Mouse (Mus musculus): ENCODE measurements around the gene Gpr4.

The Gpr4 gene

DNA sequence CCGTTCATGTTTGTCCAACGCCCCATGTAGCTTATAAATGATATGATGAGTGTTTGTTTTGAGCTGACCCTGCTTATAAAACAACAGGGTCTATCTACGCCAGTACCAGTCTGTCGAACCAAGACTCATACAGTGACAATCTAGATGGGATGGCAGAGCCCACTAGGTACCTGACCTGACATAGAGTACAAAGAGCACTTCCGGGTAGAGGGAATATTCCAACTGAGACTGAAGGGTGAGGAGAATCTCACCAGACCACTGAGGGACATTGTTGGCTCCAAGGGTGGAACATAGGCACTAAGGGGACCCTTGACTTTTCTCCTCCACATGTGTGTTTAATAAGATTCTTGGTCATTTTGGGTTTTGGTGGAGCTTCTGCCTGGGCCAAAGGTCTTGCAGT is 17.1 kb downstream of the Gpr4 start:
- no peak for DNase-seq

DNA sequence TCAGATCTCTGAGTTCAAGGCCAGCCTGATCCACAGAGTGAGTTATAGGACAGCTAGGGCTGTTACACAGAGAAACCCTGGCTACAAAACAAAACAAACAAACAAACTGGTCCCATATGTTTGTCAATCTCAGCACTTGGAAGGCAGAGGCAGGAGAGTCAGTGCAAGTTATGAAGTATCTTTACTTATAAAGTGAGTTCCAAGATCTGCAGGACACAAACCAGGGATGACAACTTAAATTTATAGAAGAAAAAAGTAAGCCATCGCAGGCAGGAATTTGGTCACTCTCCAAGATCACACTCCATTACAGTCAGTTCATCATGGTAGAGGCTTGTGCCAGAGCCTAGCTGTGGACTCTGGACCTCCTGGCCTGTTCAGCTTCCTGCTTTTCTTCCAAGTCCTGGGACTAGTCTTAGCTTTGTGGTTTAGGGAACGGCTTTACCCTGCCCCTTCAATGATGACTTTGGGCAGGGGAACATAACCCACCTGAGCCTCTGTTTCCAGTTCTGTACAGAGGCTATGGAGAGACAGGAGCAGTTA is 17.8 kb downstream of the Gpr4 start:
- no peak for DNase-seq

DNA sequence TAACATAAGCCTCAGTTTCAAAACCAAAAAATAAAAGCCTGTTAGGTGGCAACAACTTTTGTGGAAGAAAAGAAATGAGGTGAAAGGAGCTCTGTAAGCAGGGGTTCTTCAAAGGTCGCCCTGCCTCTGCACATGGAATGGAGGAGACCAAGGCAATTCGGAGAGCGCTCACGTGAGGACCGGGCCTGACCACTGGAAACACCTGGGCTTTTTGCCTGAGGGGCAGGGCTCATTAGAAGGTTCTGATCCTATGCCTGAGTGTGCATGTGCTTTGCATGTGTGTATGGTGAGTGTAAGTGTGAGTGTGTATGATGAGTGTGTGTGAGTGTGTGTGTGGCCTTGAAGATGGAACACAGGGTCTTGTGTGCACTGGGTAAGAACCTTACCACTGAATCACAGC is 18.6 kb downstream of the Gpr4 start:
- no peak for DNase-seq

DNA sequence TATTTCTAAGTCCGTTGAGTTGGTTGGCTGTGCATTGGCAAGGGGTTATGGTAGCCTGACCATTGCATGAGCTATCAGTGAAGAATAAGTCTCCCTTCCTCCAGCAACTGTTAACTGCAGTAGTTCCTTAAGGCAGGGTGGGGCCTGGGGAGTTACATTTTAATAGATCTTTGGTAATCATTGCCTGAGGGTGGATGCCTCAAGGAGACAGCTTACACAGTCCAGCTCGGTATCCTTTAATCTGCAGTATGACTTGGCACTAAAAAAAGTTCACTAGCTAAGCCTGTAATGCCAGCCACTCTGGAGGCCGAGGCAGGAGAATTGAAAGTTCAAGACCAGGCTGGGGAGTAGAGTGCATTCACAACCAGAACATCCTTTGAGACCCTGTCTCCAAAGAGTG is 19.5 kb downstream of the Gpr4 start:
- no peak for DNase-seq

DNA sequence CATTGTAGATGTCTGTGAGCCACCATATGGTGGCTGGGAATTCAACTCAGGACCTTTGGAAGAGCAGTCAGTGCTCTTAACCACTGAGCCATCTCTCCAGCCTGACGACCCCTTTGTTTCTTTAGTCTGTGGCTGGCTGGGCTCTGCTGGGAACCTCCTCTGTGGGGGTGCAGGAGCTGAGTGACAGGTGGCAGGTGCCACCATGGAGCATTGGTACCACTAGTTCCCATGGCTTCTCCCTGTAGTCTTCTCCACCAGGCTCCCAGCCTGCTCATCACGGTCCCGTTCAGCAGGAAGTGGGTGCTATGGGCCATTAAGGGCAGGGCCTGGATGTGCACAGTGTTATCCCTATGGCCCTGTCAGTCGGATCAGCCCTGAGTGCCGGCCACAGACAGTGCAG is 22.3 kb downstream of the Gpr4 start:
- DNase-seq = no peak

DNA sequence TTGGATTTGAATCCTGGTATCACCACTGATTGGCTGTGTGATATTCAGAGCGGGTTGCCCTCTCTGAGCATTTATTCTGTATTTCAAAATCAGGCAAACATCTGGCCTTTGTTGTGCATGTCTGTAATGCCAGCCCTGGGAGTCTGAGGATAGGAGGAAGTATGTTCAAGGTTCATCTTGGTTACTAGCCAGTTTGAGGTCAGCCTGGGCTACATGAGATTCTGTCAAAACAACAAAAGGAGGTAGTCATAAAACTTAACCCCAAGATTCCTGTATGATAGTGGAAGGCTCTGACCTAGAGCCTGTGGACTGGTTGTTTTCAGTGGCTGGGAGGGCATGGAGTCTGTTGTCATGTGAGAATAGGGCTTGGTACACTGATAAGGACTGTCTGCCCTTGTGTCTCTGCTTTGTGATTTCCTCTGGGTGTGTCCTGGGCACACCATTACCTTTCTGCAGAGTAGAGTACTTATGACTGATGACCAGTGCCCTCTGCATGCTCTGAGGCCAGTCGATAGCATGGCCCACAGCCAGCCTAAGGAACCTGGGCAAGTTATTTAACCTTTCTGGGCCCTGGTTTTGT is 22.8 kb downstream of the Gpr4 start:
- no peak for DNase-seq

DNA sequence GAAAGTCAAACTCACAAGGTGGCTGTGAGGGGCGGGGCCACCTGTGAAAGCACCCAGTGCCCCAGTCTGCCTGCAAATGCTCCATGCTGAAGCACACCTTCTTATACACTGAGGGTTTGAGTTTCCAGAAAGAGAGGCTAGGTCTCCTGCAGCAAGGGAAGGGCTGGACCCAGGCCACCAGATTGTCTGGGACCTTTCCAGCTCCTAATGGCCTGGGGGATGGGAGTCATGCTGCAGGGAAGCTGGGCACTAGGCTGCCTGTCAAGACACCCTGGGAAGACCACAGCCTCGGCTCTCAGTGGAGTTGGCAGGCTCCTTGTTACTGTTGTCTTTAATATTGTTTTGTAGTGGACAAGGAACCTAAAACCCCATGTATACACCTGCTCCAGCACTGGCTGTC is 24.1 kb downstream of the Gpr4 start:
- no peak for DNase-seq

DNA sequence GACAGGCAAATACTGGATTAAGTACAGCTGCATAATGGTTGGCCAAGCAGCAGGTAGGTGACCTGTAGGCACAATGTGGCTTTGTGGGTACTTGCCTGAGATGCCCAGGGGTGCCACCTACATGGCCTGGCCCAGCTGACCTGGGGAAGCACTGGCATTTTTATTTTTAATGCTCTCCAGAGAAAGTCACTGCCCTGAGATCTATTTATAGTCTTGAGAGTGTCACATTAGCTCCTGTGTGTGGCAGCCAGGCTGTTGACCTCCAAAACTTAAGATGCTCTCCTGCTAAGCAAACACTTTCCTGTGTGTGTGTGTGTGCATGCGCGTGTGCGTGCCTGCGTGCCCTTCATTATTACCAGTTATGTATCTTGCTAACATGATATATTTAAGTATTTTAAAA is 26.0 kb downstream of the Gpr4 start:
- peak; percentile 61 to 69 for DNase-seq

DNA sequence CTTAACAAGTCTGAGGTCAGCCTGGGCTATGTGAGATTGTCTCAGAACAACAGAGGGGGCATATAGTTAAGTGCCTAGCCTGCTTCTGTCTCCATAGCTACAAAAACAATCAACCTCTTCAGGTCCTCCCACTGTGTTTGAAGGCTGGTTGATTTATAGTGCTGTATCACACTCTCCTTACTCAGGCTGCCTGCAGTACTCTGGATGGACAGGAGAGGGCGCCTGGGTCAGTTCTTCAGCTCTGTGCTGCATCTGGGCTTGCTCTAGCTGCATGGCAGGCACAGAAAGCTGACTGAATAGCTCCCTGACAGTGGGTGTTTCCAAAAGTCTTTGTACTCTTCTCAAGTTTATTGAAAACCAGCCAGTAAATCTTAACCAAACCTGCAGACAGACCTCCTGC is 27.1 kb downstream of the Gpr4 start:
- peak; percentile 85 to 90 for DNase-seq

DNA sequence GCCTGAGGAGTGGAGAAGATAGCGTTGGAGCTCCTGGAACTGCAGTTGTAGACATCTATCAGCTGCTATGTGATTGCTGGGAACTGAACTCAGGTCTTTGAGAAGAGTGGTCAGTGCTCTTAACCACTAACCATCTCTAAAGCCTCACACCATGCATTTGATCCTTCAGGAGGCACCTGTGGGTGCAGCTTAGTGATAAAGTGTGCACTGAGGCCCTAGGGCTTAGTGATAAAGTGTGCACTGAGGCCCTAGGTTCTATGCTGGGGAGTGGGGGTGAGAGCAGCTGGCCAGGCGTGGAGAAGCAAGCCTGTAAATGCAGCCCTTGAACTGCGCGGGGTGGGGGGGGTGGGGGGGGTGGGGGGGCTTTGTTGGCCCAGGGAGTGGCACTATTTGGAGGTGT is 27.6 kb downstream of the Gpr4 start:
- DNase-seq = no peak

DNA sequence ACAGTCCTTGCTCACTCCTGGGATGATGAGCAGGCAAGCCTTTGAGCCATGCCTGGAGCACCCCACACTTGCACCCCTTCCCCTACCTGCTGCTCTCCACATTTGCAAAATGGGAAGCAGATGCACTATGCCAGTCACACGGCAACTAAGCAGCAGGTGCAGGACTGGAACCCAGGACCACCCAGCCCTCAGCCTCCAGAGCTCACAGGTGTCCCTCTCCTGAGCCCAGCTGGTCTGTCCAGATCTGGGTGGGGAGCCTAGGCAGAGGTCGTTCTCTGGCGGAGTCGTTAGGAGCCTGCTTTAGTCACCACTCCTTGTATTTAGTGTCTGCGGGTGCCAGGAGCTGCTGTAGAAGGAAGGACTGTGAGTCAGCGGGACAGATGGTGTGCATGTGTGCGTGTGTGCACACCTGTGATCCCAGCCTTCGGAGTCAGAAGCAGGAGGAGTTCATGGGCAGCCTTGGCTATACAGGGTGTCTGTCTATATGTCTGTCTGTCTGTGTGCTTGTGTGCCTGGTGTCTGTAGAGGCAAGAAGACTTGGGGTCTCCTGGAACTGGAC is 28.6 kb downstream of the Gpr4 start:
- DNase-seq = no peak

DNA sequence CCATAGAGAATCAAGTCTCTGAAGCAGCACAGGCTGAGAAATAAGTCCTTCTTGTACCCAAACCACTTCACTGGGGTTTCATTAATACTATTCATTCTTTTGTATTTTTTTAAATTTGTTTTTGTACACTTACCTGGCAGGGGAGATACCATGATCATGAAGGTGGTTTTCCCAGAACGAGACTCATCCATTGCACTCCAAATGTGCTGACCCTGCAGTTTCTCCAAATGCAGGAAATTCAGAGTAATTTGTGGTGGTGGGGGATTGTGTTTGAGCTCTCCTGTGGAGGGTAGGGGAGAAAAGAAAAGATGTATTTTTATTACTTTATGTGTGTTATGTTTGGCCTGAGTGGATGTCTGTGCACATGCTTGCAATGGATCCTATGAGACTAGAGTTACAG is 29.7 kb downstream of the Gpr4 start:
- no peak for DNase-seq

DNA sequence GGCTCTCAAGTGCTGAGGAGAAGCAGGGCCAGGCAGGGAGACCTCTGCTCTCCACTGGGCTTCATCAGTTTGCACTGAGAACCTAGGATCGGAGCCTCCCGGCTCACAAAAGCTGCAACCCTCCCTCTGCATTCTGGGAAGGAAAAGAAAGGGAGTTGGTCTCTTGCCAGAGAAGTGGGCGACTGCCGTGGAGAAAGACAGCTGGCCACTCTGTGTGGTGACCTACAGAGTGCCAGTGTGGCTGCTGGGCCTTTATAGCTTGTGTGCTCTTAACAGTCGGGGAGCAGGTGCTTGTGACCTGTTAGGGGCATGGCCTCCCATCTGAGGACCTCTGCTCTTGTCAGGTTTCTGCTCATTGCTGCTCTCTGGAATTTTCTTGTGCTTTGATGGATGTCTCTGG is 31.5 kb downstream of the Gpr4 start:
- DNase-seq = no peak

DNA sequence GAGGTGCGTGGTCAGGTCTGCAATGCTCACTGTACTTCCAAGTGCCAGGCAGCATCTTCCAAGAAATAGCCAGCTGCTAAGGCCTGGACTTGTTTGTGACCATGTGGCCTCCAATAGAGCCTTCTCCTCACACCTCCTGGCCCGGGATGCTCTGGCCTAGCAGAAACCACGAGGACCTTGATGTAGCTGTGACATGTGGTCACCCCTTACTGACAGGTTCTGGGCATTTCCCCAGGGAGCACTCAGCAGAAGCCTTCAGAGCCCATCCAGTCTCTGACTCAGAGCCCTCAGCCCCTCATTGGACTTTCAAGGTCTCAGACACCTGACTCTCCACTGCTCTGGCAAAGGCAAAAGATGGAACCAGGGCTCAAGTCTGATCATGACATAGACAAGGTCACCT is 32.7 kb downstream of the Gpr4 start:
- DNase-seq = no peak

DNA sequence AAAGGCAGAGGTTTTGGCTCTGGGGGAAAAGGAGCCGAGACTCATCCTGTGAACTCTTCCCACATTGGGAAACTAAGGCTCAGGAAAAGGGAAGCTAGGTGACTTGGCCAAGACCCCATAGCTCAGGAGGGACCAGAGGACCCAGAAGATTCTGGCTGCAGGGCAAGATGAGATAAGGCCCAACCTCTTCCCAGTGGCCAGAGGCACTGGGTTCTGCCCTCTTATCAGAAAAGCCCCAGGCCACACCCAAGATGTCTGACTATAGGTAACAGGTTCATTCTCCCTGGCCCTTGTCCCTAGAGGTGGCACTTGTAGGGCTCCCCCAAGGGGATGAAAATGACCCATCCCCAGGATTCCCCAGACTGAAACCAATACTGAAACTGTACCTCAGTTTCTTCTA is 34.5 kb downstream of the Gpr4 start:
- DNase-seq = no peak

DNA sequence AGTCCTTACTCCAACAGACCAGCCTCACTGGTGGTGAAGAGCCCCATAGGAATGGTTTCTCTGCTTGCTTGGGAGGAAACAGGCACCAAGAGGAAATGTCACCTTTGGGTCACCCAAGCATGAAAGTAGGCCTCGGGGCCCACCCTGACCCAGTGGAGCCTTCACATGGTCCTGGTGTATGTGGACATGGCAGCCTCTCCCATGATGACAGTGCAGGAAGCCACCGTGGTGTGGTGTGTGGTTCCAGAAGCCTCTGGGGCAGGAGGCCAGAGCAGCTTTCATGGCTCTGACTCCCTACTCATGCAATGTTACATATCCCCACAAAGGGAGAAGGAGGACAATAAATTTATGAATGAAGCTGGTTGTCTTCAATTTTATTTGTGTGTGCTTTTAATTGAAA is 35.2 kb downstream of the Gpr4 start:
- no peak for DNase-seq

DNA sequence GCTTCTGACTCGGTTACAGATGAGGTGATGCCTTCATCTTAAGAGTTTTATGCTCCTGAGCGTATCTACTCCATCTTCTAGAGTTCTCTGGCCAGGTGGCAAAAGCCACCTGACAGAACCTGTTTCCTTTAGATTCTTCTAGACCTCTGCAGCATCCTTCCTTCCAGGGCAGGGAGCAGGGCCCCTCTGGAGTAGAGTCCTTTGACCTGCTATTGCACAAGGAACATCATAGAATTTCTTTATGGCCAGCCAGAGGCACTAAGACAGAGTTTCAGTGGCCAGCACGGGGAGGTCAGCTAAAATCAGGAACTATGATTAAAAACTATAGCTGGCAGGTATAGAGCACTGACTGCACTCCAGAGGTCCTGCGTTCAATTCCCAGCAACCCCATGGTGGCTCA is 39.7 kb downstream of the Gpr4 start:
- DNase-seq = no peak

DNA sequence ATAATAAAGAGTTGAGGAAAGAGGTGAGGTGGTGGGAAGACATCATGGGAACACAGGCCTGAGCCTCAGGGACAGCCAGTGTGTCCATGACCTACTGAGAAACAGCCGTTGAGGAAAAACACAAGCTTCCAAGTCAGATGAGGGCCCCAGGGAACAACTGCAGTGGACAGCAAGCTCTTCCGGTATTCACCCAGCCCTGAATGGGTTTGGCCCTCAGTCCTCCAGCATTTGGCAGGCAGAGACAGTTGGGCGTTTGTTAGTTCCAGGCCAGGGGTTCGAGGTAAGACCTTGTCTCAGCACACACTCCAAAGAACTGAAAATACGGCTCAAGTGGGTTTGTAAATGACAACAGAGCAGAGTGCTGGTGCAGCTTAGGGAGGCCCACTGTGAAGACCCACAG is 41.1 kb downstream of the Gpr4 start:
- no peak for DNase-seq

DNA sequence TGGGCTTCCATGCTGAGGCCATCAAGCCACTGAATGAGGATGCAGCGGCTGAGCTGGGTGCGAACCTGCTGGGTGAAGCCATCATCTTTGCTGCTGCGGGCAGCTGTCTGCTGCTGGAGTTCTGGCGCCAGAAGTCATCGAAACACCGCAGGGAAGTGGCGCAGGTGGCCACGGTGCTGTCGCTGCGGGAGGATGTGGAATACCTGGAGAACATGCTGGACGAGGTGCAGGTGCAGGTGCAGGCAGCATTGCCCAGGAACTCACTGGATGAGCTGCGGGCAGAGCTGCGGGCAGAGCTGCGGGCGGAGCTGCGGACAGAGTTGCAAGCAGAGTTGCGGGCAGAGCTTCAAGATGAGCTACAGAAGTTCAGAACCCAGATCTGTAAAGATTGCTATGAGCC is 43.1 kb downstream of the Gpr4 start:
- no peak for DNase-seq

DNA sequence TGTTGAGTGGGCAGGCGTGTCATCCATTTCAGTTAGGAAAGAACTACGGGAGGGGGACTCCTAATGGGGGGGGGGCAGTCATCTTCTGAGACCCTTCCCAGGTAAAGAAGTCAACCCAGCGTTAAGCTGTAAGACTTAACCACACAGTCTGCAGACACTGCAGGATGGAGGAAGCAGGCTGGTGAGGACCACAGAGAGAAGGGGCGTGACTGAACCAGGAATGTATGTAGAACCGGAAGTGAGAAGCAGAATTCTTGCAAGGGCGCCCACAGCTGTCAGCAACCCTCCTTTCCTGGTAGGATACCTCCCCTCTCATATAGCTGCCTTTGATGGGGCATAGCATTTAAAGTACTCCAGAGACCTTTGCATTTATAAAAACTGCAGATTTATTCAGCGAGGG is 44.2 kb downstream of the Gpr4 start:
- no peak for DNase-seq

DNA sequence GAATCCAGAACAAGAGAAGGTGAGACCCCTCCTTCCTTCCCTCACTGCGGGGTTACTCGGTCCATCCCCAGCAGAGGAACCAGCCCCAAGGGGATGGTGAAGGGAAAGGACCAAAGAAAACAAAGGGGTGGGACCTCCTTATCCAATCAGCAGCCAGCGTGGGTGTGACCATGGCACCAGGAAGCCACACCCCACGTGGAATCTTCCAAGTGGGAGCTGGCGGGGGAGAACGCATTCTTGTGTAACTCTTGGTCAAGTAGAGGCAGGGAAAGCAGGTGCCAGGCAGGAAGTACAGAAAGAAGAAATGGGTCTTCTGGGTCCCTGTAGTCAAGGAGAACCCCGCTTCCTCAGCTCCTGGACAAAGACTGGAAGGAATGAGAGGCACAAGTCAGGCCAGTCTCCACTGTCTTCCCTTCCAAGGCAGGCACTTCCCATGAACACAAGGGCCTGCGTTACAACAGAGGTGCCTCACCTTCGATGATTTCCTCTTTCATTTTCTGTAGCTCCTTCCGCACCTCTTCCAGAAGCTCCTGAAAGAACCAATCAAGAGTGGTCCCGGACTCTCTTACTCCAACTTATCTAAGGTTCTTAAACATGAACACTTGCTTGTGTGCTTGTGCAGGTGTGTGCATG is 45.2 kb downstream of the Gpr4 start:
- DNase-seq = peak; percentile 90 to 93

DNA sequence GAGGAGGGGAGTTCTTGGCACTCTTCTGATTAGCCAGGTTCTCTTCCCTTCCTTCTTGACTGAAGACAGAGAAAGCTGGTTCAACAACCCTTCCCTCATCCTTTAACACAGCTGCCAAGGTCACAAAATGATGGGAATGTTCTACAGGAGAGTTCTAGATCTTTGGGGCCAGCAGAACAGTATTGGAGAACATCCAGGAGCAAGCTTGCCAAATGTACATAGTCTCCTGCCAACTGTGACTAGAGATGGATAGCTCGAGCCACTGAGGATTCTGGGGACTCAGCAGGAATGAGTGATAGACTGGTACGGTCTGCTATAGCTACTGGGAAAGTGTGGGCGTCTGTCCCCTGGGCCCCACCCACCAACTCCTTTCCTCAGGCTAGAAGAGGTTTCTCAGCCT is 46.0 kb downstream of the Gpr4 start:
- DNase-seq = peak in 1 of 2 experiments; percentile 27

DNA sequence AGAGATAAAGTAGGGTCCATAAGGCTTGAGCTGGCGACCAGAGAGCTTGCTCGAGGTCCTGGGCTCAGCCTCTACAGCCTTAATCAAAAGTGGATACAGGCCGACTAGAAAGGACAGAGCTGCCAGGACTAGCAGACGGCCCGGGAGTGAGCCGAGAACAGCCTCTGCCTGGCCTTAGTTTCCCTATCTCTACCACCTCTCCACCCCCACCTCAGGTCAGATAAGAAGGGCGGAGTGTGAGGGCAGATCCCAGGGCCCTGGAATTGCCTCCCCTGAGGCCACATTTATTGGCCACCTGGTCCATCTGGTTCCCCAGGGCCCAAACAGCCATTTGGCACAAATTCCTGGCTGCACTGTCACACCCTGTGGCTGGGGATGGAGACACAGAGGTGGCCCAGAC is 52.8 kb downstream of the Gpr4 start:
- no peak for DNase-seq

DNA sequence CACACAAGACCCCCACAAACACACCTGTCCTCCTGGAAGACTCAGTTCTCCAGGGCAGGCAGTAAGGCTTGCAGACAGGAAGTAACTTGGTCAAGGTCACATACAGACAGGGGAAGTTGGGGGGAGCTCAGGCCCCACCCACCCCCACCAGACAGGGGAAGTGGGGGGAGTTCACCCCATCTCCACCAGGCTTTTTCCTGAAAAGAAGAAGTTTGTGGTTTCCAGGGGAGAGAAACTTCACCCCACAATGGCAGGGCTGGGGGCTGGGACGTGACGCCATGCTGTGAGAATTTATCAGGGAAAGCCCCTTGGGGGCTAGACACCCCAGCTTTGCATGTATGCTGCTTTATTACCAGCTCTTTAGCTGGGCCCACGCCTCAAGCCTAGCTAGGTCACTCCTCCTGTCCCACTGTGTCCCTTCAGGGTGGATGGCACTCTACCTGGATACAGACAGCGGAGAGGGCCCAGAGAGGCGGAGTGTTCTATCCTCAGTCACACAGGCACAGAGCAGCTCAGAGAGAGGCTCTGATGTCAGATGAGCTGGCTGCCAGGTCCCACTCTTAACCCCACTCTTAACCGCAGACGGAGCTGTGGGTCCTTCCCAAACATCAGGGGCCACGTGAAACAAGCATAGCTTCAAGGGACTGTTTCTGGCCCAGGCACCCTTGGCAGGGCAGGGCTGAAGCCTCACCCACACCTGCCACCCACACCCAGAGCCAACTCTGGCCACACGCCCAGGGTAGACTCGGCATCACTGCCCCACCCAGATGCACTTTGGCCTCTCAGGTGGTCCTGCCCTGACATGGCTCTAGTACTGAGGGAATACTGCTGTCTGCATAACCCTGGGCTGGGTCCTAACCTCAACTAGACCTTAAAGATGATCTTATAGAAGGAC is 53.8 kb downstream of the Gpr4 start:
- DNase-seq = peak; percentile 67 to 70
